Mouse (Mus musculus): Measurements from ENCODE around the gene Ppp6r2.

The Ppp6r2 gene

DNA sequence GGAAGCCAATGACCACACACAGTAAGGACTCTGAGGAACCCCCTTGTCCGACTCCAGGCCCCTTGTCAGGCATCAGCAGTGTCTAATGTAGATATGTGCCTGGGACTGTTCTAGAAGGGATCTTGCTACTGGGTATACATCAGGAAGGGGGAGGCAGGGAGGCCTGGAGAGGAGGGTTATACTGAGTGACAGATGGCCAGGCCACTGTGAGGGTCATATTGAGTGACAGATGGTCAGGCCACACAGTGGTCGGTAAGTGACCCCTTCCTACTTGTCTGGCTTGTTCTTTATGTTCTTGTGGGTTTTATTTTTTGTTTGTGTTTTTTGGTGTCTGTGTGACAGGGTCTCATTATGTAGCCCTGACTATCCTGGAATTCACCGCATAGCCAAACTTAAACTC is 64.1 kb downstream of the Ppp6r2 start:
- DNase-seq: no peak

- DNase-seq: no peak
These were observed 66.0 kb downstream of the Ppp6r2 start for GRCm38 (mm10) chr15:89277366-89277765.

DNA sequence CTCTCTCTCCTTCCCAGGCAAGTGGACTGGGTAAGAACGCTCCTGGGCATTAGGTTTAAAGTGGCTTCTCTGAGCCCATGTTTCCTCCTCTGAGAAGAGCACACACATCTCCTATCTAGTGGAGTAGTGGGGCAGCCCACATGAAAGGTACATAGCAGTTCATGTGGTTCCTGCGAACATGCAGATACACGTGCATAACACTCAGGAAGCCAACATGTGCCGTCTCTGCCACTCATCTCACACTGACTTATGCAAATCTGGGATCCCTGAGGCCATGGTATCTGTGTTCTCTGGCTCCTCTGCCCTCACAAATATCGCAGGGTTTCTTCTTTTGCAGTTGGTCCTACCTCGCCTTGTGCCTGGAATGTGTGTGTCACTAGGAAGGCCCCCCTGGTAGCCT is 71.2 kb downstream of the Ppp6r2 start:
- no peak for DNase-seq

- DNase-seq: no peak
These were observed 72.7 kb downstream of the Ppp6r2 start for GRCm38 (mm10) chr15:89284094-89284493.

- peak; percentile 40 for DNase-seq
These were observed 73.7 kb downstream of the Ppp6r2 start for GRCm38 (mm10) chr15:89285004-89285403.

DNA sequence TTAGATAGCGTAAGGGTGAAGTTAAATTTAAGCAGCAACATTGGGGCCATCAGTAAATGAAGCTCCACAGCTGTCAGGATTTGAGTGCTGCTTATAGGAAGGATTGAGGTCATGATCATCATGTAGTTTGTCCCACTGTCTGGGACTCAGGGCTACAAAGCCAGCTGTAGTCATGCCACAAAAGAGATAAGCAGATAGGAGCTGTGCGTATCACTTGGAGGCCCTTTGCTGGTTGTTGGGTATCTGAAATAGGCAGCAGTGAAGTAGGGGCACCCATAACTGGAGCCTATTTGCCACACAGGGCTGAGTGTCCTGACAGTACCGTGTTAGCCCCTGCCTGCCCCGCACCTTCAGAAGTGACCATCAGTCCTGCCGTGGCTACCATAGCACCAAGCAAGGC is 74.1 kb downstream of the Ppp6r2 start:
- DNase-seq: no peak

DNA sequence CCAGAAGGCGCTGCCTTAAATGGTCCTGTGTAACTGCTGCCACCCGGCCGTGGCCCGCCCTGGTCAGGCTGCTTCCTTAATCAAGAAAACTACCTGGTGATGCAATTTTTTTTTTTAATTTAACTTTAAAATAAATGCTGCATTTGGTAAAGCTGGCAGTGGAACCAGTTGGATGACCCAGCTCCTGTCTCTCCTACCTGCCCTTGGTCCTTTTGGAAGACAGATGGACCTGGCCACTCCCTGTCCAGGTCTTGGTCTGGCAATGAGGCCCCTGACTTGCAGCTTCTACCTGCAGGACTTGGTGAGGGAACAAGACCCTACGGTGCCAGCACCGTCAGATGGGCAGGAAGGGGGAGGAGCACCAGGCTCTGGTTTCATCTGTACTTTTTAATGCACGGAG is 74.8 kb downstream of the Ppp6r2 start:
- no peak for DNase-seq

DNA sequence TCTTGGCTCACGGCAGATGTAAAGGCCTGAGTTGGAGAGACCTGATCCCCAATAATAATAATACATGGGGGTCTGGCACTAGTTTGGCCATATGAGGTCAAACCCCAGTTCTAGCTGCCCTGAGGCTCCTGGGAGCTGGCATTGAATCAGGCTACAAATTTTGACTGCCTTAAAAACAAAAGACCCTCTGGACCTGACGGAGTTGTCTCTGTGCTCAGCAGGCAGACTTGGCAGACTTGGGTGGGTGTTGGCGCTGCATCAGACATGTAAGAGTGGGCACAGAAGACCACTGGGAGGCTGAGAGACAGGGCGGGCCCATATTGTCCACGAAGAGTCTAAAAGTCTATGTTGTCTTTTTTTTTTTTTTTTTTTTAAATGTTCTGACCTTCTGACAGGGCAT is 75.2 kb downstream of the Ppp6r2 start:
- no peak for DNase-seq

DNA sequence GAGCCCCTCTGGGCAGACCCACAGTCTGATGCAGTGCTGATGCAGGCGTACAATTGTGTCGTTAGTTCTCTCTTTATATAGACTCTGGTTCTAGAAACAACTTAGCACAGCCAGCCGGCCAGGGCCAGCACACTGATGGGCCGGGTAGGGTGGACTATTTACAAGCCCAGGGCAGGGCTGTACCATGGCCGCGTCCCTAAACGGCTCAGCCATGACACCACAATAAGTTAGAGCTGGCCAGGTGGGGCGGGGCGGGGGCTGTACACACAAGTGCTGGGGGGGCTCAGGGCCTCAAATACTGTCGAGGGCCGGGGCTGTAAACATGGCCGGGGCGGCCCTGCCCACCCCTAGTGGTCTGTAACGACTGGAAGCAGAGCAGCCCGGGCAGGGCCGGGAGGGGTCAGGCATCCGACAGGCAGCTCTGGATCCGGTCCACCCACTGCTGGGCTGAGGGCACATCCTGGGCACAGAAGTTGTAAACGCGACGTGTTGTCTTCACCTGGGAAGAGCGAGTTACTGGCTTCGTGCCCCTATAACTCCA is 76.9 kb downstream of the Ppp6r2 start:
- DNase-seq: no peak

DNA sequence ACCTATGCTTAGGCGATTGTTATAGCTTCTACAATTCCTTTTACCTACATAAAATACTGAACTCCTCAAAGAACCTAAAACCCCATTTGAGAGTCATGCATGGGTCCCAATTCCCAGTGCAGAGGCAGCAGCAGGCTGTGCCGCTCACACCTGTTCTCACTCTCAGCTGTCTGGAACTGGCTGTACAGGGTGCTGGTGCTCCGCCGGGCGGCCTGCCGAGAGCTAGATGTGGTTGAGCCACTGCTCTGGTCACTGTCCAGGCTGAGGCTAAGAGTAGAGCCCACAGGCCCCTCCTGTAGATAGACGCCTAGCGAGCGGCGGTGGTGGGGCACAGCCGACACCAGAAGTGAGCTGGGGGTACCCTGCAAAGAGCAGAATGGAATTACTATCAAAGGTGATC is 78.1 kb downstream of the Ppp6r2 start:
- no peak for DNase-seq

- no peak for DNase-seq
These were observed 80.2 kb downstream of the Ppp6r2 start for GRCm38 (mm10) chr15:89291521-89291920.

DNA sequence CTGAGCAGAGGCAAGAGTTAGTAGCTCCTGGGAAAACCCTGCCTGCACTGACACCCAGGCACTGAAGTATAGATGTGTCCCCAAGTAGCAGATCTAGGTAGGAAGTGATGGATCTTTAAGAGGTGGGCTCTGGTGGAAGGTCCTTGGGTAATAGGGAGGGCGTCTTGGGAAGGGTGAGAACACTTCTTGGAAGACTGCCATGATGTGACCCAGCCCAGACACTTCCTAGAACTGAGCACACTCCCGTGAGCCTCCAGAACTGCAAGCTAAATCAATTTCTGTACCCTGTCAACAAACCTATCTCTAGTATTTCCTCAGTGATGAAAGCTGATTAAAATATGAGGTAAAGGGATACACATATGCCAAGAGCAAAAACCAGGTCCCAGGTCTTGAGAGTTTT is 81.4 kb downstream of the Ppp6r2 start:
- no peak for DNase-seq

GRCm38 (mm10) chr15:89293778-89294177 is 82.4 kb downstream of the Ppp6r2 start:
- DNase-seq: no peak

- no peak for DNase-seq
These were observed 84.3 kb downstream of the Ppp6r2 start for GRCm38 (mm10) chr15:89295580-89296165.

DNA sequence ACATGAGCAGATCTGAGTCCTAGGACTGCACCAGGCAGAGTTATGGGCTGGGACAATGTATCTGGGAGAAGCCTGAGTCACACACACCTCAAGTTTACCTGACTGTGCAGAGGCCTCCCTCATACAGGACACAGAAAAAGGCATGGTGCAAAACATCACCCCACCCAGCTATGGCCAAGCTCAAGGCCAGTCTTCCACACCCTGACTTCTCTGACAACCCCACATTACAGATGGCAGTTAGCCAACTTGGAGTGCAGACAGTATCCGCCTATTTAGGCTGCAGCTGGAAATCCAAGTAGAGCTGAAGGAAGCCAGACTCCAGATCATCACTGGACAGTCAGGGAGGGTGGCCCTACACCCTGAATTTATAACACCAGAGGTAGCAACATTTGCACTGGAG is 85.1 kb downstream of the Ppp6r2 start:
- DNase-seq: no peak

- DNase-seq: no peak
These were observed 86.3 kb downstream of the Ppp6r2 start for GRCm38 (mm10) chr15:89297695-89298094.

GRCm38 (mm10) chr15:89300180-89300579 is 88.8 kb downstream of the Ppp6r2 start:
- DNase-seq: no peak

DNA sequence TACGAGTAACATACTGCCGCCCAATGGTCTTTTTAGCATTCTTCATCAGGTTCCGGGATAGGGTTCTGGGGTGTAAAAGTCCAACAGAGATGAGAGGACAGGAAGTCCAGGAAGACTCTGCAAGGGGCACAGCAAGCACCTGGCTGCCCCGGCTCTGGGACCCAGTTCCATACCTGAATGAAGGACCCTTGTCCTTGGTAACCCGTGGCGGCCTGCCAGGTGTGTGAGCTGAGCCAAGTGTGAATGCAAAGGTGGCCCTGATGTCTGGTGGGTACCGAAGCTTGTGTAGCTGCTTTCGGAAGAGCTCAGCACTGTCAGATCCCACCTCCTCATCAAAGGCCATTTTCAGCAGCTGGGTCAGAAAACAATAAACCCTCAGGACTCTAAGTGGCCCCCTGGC is 89.2 kb downstream of the Ppp6r2 start:
- DNase-seq: no peak

DNA sequence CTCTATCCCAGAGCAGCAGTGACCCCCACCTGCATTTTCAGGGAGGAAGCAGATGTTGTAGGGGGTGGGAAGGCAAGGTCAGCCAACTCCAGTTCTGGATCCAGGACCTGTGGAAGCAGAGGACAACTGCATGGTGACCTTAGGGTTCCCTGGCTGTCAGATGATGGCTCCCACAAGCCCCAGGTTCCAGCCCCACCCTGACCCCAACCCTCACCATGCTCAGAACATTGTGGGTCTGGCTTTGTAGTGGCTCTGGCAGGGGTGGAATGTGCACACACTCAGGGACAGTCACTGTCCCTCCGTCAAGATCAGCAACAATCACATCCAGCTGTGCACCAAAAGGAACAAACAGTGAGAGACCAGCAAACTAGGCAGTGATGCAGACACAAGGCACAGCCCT is 94.6 kb downstream of the Ppp6r2 start:
- peak; percentile 4 for DNase-seq

- DNase-seq: no peak
These were observed 96.1 kb downstream of the Ppp6r2 start for GRCm38 (mm10) chr15:89307461-89307860.

- DNase-seq: no peak
These were observed 97.2 kb downstream of the Ppp6r2 start for GRCm38 (mm10) chr15:89308406-89309139.

- DNase-seq: peak; percentile 70
These were observed 98.7 kb downstream of the Ppp6r2 start for GRCm38 (mm10) chr15:89309962-89310498.

DNA sequence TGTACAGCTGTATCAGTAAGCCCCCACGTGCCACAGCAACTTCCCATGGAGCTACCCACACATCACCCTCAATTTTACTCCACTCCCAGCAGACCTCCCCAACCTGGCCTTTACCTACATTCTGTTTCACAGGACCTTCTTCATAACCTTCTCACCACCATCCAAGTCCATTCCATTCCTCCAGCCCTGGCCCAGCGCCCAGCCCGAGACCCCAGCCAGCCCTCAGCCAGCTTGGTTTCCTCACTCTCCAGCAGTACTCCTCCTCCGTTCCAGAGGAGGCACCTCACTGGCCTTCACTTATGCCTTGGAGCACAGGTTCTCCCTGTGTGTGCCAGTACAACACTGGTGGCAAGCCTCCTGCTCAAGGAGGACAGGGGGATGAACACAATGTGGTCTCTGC is 102.0 kb downstream of the Ppp6r2 start:
- DNase-seq: no peak

- DNase-seq: no peak
These were observed 102.8 kb downstream of the Ppp6r2 start for GRCm38 (mm10) chr15:89314107-89314506.
